In genomic region chr4:147959881-147960831, GRCm38 (mm10) we compare ENCODE assay signal across 7 mouse cellular contexts. TPM values are rescaled to one million over a fixed set of nuclear protein-coding genes. Genes with fewer than 3 reads are reported as not detected.
DNase-seq lines count a peak whose midpoint lies in the region; ATAC-seq and TF ChIP-seq lines count a peak whose summit lies in the region.

No protein-coding gene starts in this region.

- no peak overlapping the region for H3K4me2 ChIP-seq in lung, embryonic 14.5 days

- H3K27ac ChIP-seq in lung, embryonic 14.5 days (ENCODE audit: low read depth): no peak overlapping the region
- H3K27ac ChIP-seq in olfactory bulb, adult 2 months (ENCODE audit: insufficient read depth, low read depth, low read length): no peak overlapping the region

- H3K4me3 ChIP-seq in lung, embryonic 14.5 days (ENCODE audit: low read depth, low read length): no peak overlapping the region
- H3K4me3 ChIP-seq in olfactory bulb, adult 2 months (ENCODE audit: insufficient read depth, low read depth, low read length): no peak overlapping the region

- DNase-seq in CD4-positive helper T cell, adult 2 months (ENCODE audit: low read depth, low spot score): peak; percentile 69
- DNase-seq in MN1 (ENCODE audit: low spot score): peak; percentile 92
- DNase-seq in cerebellum, postnatal 25 days: peak; percentile 61 to 76
- DNase-seq in heart, adult 9 months (ENCODE audit: low spot score in 2 of 2): peak; percentile 44 to 57
- DNase-seq in kidney, adult 9 months: peak; percentile 83
- DNase-seq in lung, embryonic 14.5 days: peak; percentile 79

- no peaks in the 10 kb centered on the region for H3K36me3 ChIP-seq in lung, embryonic 14.5 days (ENCODE audit: insufficient read depth)

- no peaks in the 10 kb centered on the region for H3K9me3 ChIP-seq in lung, embryonic 14.5 days (ENCODE audit: low read depth, low read length)

- no peaks in the 10 kb centered on the region for H3K4me1 ChIP-seq in lung, embryonic 14.5 days (ENCODE audit: insufficient read depth)
- H3K4me1 ChIP-seq in olfactory bulb, adult 2 months (ENCODE audit: control insufficient read depth, insufficient read depth, low read length): peaks cover 10% of the 10 kb centered on the region; the same call in 1 of the 2 replicates

- TF ChIP-seq POLR2A in olfactory bulb, adult 2 months (IDR thresholded peaks at IDR 0.05; ENCODE audit: insufficient read depth, low read depth, low read length): no peak

- WGBS in lung, embryonic 14.5 days: 34% methylated on average over 6 of the region's 6 CpGs
- 49% methylated on average over 6 of the region's 6 CpGs for WGBS in olfactory bulb, adult 2 months

- H3K9ac ChIP-seq in lung, embryonic 14.5 days: no peak overlapping the region

- TF ChIP-seq CTCF in lung, embryonic 14.5 days (IDR thresholded peaks at IDR 0.05; ENCODE audit: low read depth): peak; percentile 71
- TF ChIP-seq CTCF in olfactory bulb, adult 2 months (IDR thresholded peaks at IDR 0.05; ENCODE audit: insufficient read depth, low read depth, low read length): 0 out of 2 replicates have a peak, but pooled peaks have one; percentile 18

- ATAC-seq in lung, embryonic 14.5 days (ENCODE audit: insufficient read depth): peak; percentile 56

- no peaks in the 10 kb centered on the region for H3K27me3 ChIP-seq in lung, embryonic 14.5 days (ENCODE audit: insufficient read depth, low read length)

RNA-seq across cellular contexts. Expression of gene 2510039O18Rik, which starts 19.5 kb away (rescaled TPM):
- polyA plus RNA-seq in lung, embryonic 14.5 days (2014; fragmentation: Nextera tagmentation; extraction: Ambion mirVana): 20.2 and 22.5 TPM in 2 replicates
- polyA plus RNA-seq in olfactory bulb, adult 2 months (2012; ENCODE audit: insufficient read depth, insufficient read length, low replicate concordance, missing spikeins): not detected in 2 replicates

RNA-seq across cellular contexts. Expression of gene Plod1, which starts 23.6 kb away (rescaled TPM):
- 40.0 and 42.4 TPM in 2 replicates for polyA plus RNA-seq in lung, embryonic 14.5 days (2014; fragmentation: Nextera tagmentation; extraction: Ambion mirVana)
- not detected in 2 replicates for polyA plus RNA-seq in olfactory bulb, adult 2 months (2012; ENCODE audit: insufficient read depth, insufficient read length, low replicate concordance, missing spikeins)

RNA-seq across cellular contexts. Expression of gene Nppb, which starts 25.4 kb away (rescaled TPM):
- not detected in 2 replicates for polyA plus RNA-seq in lung, embryonic 14.5 days (2014; fragmentation: Nextera tagmentation; extraction: Ambion mirVana)
- polyA plus RNA-seq in olfactory bulb, adult 2 months (2012; ENCODE audit: insufficient read depth, insufficient read length, low replicate concordance, missing spikeins): not detected in 2 replicates

RNA-seq across cellular contexts. Expression of gene Nppa, which starts 40.4 kb away (rescaled TPM):
- polyA plus RNA-seq in lung, embryonic 14.5 days (2014; fragmentation: Nextera tagmentation; extraction: Ambion mirVana): 17.4 TPM in 1 of 2 replicates, not detected in the other
- not detected in 2 replicates for polyA plus RNA-seq in olfactory bulb, adult 2 months (2012; ENCODE audit: insufficient read depth, insufficient read length, low replicate concordance, missing spikeins)

RNA-seq across cellular contexts. Expression of gene Mfn2, which starts 55.7 kb away (rescaled TPM):
- polyA plus RNA-seq in lung, embryonic 14.5 days (2014; fragmentation: Nextera tagmentation; extraction: Ambion mirVana): 31.7 and 32.6 TPM in 2 replicates
- not detected in 2 replicates for polyA plus RNA-seq in olfactory bulb, adult 2 months (2012; ENCODE audit: insufficient read depth, insufficient read length, low replicate concordance, missing spikeins)

Comparison
In these comparisons a context has a peak if more than half of its experiments do, and no peak if none do; other contexts are left out.
1. RNA of gene Plod1, which starts 23.6 kb away (polyA plus RNA-seq): 40.0 to 42.4 TPM in lung, embryonic 14.5 days; not detected in olfactory bulb, adult 2 months; every median in the first group is over 10 times any median in the second.
2. Peak in every context shown above with its lines, with median percentiles within 50 percentile points of each other: DNase-seq.